Mouse (Mus musculus) adrenal gland, adult 18-20 months (tissue): ENCODE data around the gene Abhd17b. TPM values are rescaled to one million over a fixed set of nuclear protein-coding genes. Genes with fewer than 3 reads are reported as not detected.
"Not testable (repeated sequence)": the region's sequence is repeated elsewhere in the genome, so short reads cannot be mapped to it uniquely, and the experiment has no call there.

Experiments
- DNase-seq, 2 experiments: peaks; one replicate each; pipeline ENCODE4 v3.0.0; 2021 to 2022; ENCODE audit warnings: low spot score in 2 of 2
- long read RNA-seq, 2 experiments: library from polyadenylated mRNA; stranded (forward); transcript quantifications; one replicate each; pipeline ENCODE4 v2.0.0; 2021
- total RNA-seq, 2 experiments: library from RNA; stranded (reverse); gene quantifications; 1 replicate in 1 of 2; 2 replicates in 1 of 2; pipeline ENCODE4 v1.2.3; 2021

The Abhd17b gene
- total RNA-seq, result 10 to 100 TPM; 31.8 to 42.6 TPM
- long read RNA-seq, experiment 1, transcript Abhd17b-201 (4 exons, 2,259 nt), result major isoform, 32 of 35 reads
- long read RNA-seq, experiment 1, partial matches to known transcripts, result 0 of 35 reads
- long read RNA-seq, experiment 1, other reads (novel, unspliced or antisense), result 3 of 35 reads
- long read RNA-seq, experiment 2, transcript Abhd17b-201 (4 exons, 2,259 nt), result major isoform, 75 of 87 reads
- long read RNA-seq, experiment 2, partial matches to known transcripts, result 3 of 87 reads
- long read RNA-seq, experiment 2, other reads (novel, unspliced or antisense), result 7 of 87 reads

DNA sequence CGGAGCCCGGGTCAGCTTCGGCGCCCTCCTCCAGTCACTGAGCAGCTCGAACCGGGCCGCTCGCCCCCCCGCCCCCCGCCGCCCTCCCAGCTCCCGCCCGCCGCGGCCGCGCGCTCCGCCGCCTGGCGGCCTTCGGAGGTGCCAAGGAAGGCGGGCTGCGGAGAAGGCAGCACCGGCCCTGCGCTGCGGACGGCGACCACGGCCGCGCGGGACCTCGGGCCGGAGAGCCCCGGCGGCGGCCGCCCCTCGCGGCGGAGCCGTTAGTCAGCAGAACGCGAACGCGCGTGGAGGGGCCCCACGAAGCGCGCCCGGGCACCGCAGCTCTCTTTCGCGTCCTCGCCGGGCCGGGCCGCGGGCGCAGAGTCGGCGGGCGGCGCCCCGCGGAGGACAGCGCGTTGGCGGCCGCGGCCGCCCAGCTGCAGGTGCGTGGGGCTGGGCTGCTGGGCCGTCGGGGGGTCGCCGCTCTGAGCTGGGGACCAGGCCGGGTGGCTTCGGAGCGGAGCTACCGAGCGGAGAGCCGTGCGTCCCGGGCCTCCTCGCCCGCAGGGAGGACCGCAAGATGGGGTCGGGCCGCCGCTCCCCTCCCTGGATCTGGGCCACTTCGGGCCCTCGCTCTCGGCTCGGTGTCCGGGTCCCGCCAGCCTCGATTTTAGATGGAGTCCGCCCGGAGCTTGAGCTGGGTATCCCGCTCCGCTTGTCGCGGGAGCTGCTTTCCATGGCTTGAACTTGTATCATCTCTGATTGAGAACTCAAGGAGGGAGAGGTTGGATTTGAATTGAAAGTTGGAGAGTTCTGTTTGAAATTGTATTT is at the start of gene Abhd17b:
Abhd17b (plus strand) TSS at position 14 of the 810 bp plus-strand sequence.
- peak; percentile 65 for DNase-seq

DNA sequence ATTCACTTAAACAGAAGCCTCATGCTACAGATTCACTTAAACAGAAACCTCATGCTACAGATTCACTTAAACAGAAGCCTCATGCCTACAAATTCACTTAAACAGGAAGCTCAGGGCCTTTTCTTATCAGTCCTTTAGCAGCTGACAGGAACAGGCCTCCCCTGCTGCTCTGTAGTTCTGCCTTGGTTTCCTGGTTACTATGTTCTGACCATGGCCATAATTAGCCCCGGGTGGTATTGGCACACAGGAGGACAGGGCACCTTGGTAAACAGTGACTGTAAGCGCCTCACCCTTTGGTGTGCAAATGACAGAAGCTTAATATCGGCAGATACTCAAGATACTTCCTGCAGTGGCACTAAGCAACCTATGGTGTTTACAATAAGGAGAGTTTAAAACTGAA is 49.1 kb upstream of the Abhd17b start:
- DNase-seq, result no peak

DNA sequence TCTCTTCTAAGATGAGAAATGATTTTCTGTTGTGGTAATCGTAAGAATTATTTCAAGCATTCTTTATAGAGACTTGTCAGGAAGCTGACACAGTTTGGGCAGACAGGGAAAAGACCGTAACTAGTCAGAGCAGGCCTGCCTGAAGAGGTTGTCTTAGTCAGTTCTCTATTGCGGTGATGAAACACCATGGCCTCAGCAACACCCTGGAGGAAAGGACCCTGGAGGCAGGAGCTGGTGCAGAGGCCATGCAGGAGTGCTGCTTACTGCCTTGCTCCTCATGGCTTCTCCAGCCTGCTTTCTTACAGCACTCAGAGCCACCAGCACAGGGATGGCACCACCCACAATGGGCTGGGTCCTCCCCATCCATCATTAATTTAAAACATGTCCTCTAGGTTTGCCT is 47.7 kb upstream of the Abhd17b start:
- no peak for DNase-seq

DNA sequence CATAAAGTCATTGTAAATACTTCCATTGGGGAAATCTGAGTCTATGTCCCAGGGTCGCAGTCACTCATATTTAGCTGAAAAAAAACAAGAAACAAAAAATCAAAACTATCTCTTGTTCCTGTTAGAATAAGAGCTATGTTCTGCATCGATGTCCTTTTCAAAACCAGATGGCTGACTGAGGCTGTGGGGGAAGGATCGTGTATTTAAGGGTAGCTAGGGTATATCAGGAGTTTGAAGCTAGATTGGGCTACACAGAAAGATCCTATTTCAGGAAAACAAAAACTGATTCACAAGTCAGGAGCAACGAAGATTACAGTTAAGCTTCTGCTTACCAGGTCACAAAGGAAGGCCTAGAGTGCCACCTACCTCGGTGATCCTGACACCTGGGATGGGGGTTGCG is 42.7 kb upstream of the Abhd17b start:
- DNase-seq, result no peak

DNA sequence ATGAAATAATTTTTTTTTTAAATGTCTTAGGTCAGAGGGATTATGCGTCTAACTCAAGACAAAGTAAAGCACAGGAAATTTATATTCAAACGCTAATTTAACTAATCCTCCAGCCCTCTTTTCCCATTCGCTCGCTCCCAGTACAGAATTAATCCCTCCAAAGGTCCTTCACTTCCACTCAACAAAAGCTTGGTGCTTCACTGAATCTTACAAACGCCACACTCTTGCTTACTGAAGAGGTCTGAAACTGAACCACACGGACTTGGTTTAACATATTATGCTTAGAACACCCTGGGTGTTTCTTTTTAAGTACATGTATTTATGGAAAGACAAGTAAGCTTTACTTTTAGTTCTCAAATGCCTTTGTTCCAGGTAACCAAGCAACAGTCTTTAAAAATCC is 41.7 kb upstream of the Abhd17b start:
- no peak for DNase-seq

DNA sequence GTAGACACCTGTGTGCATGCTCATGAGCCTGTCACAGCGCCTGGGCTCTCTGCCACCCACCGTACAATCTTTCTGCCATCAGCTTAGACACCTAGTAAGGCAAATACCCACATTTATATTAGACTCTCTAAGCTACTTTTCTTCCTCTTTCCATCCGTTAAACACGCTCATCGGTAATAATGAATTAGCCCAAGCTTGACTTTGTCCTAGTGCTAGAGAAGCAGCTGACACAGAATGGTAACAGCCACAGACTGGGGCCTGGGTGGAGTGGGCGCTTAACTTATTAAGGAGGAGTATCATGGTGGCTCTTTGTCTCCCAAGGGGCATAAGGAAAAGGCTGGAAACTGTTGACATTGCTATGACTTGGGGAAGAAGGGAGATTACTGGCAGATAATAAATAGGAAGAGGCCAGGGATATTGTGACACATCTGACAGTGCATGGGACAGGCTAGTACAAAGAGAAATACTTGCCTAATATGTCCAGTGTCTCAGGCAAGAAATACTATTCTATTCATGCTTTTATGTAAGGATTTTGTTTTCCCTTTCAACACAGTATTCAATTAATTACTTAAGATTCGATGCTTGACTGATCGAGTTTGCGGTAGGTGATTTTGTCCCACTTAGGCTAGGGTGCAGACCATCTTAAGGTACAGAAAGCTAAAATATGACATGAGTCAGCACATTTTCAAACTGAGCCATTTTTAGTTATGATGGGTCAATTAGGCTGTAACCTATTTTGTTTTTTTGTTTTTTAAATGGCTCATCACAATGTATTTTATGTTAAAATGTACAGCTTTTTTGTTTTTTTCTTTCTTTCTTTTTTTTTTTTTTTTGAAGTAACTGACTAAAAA is 41.0 kb upstream of the Abhd17b start:
- DNase-seq, result no peak

DNA sequence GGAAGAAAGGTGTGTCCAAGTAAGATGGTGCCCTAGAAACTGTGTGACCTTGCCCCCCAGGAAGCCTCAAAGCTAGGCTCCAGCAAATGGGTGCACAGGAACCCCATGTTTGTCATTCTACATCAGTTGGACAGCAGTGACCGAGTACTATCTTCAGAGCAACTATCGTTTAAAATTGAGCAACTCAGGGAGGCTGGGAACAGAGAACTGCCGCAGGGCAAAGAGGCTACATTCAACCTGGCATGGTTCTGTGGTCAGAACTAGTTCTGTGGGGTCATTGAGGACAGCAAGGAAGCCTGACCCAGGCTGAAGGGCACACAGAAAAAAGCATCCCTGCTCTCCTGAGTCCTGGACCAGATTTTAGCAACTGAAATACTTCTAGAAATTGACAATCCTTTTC is 37.2 kb upstream of the Abhd17b start:
- DNase-seq, result no peak

DNA sequence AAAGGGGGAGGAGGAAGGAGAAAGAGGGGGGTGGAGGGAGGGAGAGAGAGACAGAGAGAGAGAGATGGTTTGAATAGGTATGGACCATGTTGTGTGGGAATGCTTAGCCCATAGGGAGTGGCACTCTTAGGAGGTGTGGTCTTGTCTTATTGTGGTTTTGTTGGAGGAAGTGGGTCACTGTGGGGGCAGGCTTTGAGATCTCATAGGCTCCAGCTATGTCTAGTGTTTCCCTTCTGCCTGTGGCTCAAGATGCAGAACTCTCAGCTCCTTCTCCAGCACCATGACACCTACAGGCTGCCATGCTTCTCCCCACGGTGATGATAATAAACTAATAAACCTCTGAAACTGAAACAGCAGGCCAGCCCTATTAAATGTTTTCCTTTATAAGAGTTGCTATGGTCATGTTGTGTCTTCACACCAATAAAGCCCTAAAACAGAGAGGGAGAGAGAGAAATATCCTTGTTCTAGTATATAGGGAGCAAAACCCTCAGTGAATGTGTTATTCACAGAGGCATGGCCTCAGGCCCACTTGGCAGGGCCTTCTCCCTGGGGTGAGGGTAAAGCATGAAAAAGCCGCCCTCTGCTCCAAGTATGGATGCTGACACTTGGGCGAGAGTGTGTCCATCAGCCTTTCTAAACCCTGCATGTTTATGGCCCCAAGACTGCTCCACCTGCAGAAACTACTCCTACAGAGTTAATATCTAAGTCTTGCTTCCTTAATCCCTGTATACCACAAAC is 29.4 kb upstream of the Abhd17b start:
- no peak for DNase-seq

DNA sequence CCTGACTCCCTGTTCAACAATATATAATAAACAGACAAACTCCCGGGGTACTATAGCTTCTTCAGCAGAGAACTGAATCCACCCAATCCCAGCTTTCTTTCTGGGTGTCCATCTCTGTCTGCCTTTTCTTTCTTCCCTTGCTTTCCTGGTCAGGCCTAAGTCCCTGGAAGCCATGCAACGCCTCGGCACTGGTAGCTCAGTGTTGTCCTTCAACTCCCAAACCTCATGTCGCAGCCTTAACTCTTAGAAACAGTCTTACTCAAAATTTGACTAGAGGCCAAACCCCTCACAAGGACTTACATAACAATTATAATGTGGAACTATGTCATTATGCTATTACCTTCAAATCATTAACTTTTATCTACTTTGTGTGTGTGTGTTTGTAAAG is 28.8 kb upstream of the Abhd17b start:
- no peak for DNase-seq

DNA sequence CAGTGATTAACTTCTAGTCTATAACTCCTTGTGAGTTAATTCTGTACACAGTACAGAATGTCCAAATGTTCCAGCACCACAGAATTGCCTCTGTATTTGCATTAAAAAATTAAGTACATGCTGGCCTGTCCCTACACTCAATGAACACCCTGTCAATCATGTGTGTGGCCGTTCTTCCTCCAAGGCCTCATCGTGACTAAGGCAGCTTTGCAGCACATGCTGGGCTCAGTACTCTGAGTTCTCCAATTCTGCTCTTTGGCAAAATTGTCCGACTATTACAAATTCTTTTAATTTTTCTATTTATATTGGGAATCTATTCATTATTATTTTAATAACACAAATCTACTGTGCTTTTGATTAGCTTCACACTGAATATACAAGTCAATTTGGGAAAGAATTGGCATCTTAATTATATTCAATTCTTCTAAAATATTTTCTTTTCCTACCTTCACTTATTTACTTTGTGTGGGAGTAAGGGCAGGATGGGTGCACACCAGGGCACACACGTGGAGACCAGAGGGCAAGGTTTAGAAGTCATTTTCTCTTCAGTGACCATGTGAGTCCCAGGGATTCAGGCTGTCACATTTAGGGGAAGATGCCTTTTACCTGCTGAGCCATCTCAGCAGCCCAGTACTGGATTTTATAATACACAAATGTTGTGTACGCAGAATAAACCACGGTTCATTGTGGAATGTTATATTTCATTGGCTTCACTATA is 26.6 kb upstream of the Abhd17b start:
- DNase-seq, result no peak

DNA sequence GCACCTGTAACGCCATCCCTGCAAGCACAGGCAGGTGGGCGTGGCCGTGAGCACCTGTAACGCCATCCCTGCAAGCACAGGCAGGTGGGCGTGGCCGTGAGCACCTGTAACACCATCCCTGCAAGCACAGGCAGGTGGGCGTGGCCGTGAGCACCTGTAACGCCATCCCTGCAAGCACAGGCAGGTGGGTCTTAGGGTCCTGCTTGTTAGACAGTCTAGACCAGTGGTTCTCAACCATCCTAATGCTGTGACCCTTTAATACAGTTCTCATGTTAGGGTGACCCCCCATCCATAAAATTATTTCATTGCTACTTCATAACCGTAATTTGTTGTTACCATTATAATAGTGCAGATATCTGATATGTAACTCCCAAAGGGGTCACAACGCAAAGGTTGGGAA is 24.5 kb upstream of the Abhd17b start:
- DNase-seq, result not testable (repeated sequence)

DNA sequence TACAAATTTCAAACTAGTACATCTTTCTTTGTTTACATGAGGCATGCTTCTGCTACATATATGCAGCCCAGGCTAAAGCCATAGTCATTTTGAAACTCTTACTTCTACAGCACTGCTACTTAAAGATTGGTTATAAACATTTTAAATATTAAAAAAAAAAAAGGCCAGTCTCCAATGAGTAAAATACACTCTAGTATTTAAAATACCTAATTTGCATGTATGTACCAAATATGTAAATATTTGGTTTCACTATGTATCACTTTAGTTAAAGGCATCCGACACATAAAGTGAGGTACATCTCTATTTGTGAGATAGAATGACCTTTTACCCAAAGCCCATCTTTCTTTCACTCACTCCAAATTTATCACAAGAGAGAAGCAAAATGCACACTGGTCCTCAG is 24.0 kb upstream of the Abhd17b start:
- no peak for DNase-seq

DNA sequence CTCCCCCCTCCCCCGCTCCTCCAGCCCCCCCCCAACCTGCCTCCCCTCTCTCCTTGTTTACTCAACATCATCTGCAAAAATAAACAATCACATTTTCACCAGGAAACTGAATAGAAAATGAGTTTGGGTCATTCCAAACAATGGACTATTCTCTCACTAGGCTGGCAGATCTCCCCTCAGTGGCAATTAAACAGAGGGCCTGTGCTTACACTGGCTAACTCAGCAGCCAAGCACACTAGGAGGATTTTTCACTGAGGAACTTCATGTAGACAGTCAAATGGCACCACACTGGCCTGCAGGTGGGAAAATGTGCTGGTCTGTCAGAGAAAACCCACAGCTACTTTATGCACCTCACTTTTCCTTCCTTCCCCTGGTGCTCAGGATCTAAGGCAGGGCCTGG is 23.5 kb upstream of the Abhd17b start:
- DNase-seq, result no peak

DNA sequence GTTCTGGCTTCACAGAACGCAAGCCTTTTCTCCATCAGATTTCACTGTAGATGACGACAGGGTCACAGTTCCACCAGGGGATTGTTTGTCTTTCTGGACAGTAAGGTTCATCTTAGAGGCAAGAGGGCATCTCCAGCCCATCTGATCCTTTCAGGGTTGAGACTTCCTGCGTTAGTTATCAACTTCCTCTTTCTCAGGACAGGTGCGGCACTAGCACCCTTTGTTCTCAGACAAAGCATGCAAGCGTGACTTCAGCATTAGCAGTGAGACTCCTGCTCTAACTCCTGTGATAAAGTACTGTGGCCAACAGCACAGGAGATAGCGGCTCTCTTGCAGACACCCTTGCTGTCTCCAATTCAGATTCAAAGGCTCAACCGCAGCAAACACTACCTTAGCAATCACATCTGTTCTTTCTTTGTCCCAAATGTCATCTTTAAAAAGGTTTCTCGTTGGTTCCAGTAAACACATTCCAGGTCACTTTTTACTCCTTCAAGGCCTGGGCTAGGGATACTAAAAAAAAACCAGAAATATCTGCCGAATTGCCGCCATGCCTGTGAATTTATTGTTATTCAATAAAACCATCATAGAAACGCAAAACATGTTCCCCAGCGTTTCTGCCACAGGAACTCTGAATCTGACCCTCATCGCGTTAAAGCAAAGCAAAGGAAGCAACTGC is 22.2 kb upstream of the Abhd17b start:
- DNase-seq, result no peak

DNA sequence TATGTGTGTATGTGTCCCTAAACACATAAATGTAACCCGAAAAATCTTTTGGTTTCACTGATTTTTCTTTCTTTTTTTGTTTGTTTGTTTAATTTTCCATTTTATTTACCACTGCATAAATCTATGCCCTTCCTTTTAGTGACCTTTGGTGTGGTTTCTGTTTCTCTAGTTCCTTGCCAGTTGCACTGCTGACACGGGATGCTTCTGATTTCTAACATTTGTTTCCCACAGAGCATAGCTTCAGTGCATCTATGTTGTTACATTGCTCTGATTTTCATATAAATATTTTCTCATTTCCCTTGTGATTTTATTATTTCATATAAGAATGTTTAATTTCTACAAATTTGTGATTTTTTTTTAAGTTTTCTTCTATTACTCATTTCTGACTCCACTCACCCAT is 17.6 kb upstream of the Abhd17b start:
- DNase-seq, result no peak

DNA sequence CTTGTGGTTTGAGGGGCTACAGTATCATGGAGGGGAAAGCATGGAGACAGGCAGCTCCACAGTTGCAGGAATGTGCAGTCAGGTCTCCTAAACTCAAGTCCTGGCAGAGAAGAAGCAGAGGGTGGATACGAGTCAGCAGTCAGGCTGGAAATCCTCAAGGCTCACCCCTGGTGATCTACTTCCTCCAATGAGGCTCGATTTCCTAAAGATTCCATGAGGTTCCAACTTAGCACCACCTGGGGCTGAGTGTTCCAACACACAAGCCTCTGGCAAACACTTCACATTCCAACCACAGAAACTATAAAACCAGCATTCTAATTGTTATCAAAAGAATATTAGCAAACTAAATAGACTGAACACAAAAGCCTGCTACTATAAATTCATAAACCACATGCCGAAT is 16.1 kb upstream of the Abhd17b start:
- no peak for DNase-seq

DNA sequence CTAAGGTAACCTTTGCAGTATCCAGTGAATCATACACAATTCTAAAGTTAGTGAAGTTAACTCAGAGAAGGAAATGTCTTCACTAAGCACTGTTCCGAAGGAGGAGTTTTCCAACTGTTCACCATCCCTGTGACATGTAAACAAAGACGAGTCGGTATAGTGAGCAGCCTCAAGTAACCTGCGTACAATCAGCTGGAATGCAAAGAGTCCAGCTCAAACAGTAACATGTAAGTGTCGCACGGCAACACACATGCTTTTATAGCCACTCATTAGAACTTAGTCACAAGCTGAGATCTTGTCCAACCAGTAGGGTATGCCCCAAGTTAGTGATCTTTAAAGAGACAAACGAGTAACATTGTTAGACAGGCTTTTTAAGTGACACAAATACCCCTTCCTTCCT is 15.3 kb upstream of the Abhd17b start:
- DNase-seq, result no peak

DNA sequence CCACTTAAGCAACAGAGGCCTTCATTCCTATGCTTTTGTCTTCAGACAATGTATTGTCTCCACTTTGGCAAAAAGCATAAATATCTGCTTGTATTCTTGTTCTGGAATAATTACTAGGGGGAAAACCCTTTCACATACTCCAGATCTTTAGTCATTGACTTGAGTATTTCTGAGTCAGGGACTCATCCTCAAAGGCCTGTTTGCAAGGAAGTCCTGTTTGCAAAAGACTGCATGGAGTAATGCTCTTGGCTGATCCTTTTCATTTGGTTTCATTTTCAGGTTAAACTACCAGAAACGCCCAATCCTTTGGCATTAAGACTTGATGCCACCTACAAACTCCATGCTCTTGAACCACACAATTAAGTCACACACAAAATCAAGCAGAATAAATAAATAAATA is 9.1 kb upstream of the Abhd17b start:
- DNase-seq, result no peak

DNA sequence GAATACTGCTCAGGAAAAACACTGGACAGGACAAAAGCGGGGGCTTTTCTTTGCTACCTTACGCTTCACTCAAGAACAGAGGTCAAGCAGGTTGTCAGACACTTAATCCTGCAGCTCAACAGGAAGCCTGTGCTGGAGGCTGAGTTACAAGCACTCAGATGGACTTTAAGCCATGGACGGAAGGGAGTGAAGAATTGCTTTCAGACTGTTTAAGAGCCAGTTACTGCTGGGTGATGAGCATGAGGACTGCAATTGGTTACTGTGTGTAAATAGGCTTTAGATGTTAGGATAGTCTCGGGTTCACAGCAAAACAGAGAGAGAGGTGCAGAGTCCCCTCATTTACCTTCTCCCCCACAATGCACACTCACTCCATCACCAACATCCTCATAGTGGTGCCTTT is 7.7 kb upstream of the Abhd17b start:
- DNase-seq, result no peak

DNA sequence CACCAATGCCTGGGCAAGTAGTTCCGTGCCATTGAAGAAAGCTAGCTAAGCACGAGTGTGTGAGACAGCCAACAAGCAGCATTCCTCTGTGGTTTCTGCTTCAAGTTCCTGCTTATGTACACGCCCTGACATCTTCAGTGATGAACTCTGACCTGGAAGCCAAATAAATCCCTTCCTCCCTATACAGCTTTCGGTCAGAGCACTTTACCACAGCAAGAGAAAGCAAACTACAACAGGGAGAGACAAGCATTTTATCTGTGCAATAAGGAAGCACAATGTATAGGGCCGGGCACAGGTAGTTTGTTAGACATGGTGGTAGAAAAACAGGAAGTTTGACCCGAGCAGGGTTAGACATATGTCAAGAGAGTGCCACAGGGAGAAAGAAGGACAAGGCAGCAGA is 6.8 kb upstream of the Abhd17b start:
- DNase-seq, result no peak
